Mouse (Mus musculus) gastrocnemius, adult 2 months (tissue): ENCODE measurements at regions not wholly inside any gene's neighbourhood (a gene's known extent, or its start where the extent isn't known, plus 50 kb on each side); places are given as distances from the start of the nearest gene placed in this dataset.

Experiments
- DNase-seq: peaks from one replicate; pipeline ENCODE4 v3.0.0; 2022
- H3K27ac ChIP-seq: fragments of 200-600 bp; 2 replicates; pipeline ENCODE4 v1.8.1; 2022; ENCODE audit warnings: mild to moderate bottlenecking
- H3K4me3 ChIP-seq: fragments of 200-600 bp; 2 replicates; pipeline ENCODE4 v1.8.1; 2022; ENCODE audit warnings: mild to moderate bottlenecking, moderate library complexity
- CTCF ChIP-seq: fragments of 200-600 bp; IDR thresholded peaks from 2 replicates; pipeline ENCODE4 v1.8.1; 2022; ENCODE audit warnings: antibody characterized with exemption, mild to moderate bottlenecking, moderate library complexity
- intact Hi-C: fragments of 180-260 bp; cut with DNase I; formaldehyde crosslinking; loops from one replicate; pipeline ENCODE4 v1.15.1; 2025

GRCm38 (mm10) chr14:67626181-67626580 lies 1617.2 kb upstream of the Gulo start:
- no peak for DNase-seq
- H3K4me3 ChIP-seq, result no peak overlapping the region
- intact Hi-C loops, result no loop called here
- no peak overlapping the region for H3K27ac ChIP-seq
- TF ChIP-seq CTCF, result no peak

- Histone ChIP-seq H3K27ac (no peak overlapping the region), H3K4me3 (no peak overlapping the region)
- no peak for TF ChIP-seq CTCF
- intact Hi-C loops, result no loop called here
- no peak for DNase-seq
These were observed 1615.0 kb upstream of the Gulo start for GRCm38 (mm10) chr14:67623841-67624480.

GRCm38 (mm10) chr14:67622911-67623310 lies 1613.9 kb upstream of the Gulo start:
- intact Hi-C loops, result no loop called here
- Histone ChIP-seq H3K4me3 (no peak overlapping the region), H3K27ac (no peak overlapping the region)
- DNase-seq, result no peak
- no peak for TF ChIP-seq CTCF

- Histone ChIP-seq H3K27ac (peak overlapping the region; percentile 7; the same call in 1 of the 2 replicates), H3K4me3 (no peak overlapping the region)
These were observed 1612.5 kb upstream of the Gulo start for GRCm38 (mm10) chr14:67621486-67621885.

GRCm38 (mm10) chr14:67620854-67621476 lies 1612.0 kb upstream of the Gulo start:
- H3K4me3 ChIP-seq, result no peak overlapping the region
- peak; percentile 40 for DNase-seq
- H3K27ac ChIP-seq, result peak overlapping the region; percentile 7; the same call in 1 of the 2 replicates
- intact Hi-C loops, result loop anchor here (1.0 kb wide), 1 partner anchor 410 kb away; no protein-coding TSS in a partner anchor
- TF ChIP-seq CTCF, result peak; percentile 72

More at GRCm38 (mm10) chr14:67621486-67621885, 1612.5 kb upstream of the Gulo start:
- intact Hi-C loops, result loop anchor here (1.0 kb wide), 1 partner anchor 410 kb away; no protein-coding TSS in a partner anchor
- no peak for DNase-seq
- no peak for TF ChIP-seq CTCF

GRCm38 (mm10) chr14:67619571-67619970 lies 1610.6 kb upstream of the Gulo start:
- intact Hi-C loops, result no loop called here
- Histone ChIP-seq H3K4me3 (no peak overlapping the region), H3K27ac (no peak overlapping the region)
- no peak for DNase-seq
- TF ChIP-seq CTCF, result no peak

- intact Hi-C loops, result no loop called here
- DNase-seq, result no peak
- H3K27ac ChIP-seq, result no peak overlapping the region
- no peak overlapping the region for H3K4me3 ChIP-seq
- TF ChIP-seq CTCF, result no peak
These were observed 1605.4 kb upstream of the Gulo start for GRCm38 (mm10) chr14:67614369-67614768.

- H3K4me3 ChIP-seq, result peak overlapping the region; percentile 69
- intact Hi-C loops, result no loop called here
- TF ChIP-seq CTCF, result no peak
- H3K27ac ChIP-seq, result peak overlapping the region; percentile 57
- no peak for DNase-seq
These were observed 1604.7 kb upstream of the Gulo start for GRCm38 (mm10) chr14:67613691-67614090.

GRCm38 (mm10) chr14:67613221-67613620 lies 1604.2 kb upstream of the Gulo start:
- peak overlapping the region; percentile 57 for H3K27ac ChIP-seq
- no peak for TF ChIP-seq CTCF
- DNase-seq, result peak; percentile 55
- H3K4me3 ChIP-seq, result peak overlapping the region; percentile 69
- intact Hi-C loops, result no loop called here

GRCm38 (mm10) chr14:67612471-67612870 lies 1603.5 kb upstream of the Gulo start:
- no peak for TF ChIP-seq CTCF
- H3K4me3 ChIP-seq, result peak overlapping the region; percentile 69
- DNase-seq, result no peak
- intact Hi-C loops, result no loop called here
- H3K27ac ChIP-seq, result peak overlapping the region; percentile 57; the same call in 1 of the 2 replicates

- intact Hi-C loops, result no loop called here
- no peak overlapping the region for H3K27ac ChIP-seq
- no peak for TF ChIP-seq CTCF
- DNase-seq, result no peak
- peak overlapping the region; percentile 28 for H3K4me3 ChIP-seq
These were observed 1599.3 kb upstream of the Gulo start for GRCm38 (mm10) chr14:67608262-67608661.

- DNase-seq, result peak; percentile 35
- intact Hi-C loops, result no loop called here
- no peak for TF ChIP-seq CTCF
- no peak overlapping the region for H3K27ac ChIP-seq
- no peak overlapping the region for H3K4me3 ChIP-seq
These were observed 1594.0 kb upstream of the Gulo start for GRCm38 (mm10) chr14:67602960-67603359.

GRCm38 (mm10) chr14:67599734-67600133 lies 1590.7 kb upstream of the Gulo start:
- intact Hi-C loops, result no loop called here
- peak; percentile 69 for TF ChIP-seq CTCF
- H3K4me3 ChIP-seq, result no peak overlapping the region
- no peak overlapping the region for H3K27ac ChIP-seq
- DNase-seq, result no peak

- TF ChIP-seq CTCF, result no peak
- DNase-seq, result no peak
- H3K27ac ChIP-seq, result no peak overlapping the region
- H3K4me3 ChIP-seq, result no peak overlapping the region
- intact Hi-C loops, result no loop called here
These were observed 1579.6 kb upstream of the Gulo start for GRCm38 (mm10) chr14:67588627-67589026.
